Mouse (Mus musculus) ES-CJ7 (cell line): ENCODE measurements around the gene Nprl3.
"Not testable (repeated sequence)": the region's sequence is repeated elsewhere in the genome, so short reads cannot be mapped to it uniquely, and the experiment has no call there.

Experiments
- DNase-seq: peaks from one replicate; pipeline ENCODE4 v3.0.0; 2011; ENCODE audit warnings: low read depth, low spot score

Gene Nprl3

DNA sequence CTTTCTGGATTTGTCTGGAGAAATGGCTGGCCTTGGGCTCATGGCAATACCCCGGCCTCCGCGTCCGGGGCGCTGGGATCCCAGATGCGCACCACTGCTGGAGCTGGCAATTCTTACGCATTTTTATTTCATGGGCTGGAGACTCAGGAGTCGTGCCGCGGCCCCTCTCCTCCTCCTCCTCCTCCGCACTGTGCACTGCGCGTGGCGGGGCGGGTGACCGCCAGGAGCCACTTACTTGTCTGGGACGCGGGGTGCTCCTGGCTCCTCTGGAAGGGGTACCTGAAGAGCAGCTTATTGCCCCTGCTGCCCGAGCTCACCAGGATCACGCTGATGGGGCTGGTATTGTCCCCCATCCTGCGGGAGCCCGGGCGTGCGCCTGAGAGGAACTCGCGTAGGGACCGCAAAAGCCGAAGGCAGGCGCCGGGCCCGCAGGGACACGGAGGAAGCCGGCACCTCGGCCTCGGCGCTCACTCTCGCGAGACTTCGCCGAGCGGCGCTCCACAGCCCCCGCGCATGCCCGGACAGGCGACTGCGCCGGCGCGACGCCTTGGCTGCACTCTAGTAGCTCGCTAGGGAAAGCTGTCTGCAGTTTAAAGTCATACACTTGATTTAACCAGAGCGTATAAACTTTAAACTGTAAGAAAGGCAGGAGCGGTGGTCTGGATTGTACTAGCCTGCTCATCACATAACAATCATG lies at the start of gene Nprl3:
Gene Nprl3, minus strand, starts transcription at position 520 of the 697 bp plus-strand sequence.
- peak; percentile 94 for DNase-seq

DNA sequence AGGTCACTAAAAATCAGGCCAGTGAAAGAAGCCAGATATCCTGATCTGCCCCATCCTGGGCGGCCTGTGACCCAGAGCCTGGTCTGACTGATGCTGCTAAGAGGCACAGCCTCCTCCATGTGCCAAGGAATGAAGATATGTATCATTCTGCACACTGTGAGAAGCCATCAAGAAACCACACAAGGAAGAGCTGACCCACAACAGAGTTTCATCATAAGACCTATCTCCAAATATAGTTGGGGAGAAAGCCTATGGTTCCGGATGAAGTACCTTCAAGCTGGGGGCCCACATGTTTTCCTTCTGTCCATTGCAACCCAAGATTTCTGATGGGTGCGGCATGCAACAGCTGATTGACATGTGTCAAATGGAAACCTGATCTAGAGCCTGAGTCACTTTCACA lies 48.5 kb upstream of the Nprl3 start:
- DNase-seq: no peak

DNA sequence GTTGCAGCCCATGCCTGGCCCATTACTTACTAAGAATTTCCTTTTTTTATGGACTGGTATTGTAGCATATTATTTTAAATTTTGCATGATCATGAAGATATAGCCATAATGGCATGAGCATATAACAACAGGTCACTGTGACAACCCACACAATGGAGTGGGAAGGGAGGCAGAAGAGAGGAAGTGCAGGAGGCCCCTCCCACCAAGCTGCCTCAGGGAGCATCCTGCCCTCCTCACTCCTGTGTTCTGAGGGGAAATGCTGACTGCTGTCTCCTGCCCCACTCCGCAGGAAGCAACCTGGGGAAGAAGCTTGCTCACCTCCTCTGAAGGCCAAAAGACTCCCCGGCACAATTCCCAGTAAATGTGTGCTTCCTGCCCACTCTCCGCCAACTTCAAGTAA lies 42.4 kb upstream of the Nprl3 start:
- DNase-seq: no peak

DNA sequence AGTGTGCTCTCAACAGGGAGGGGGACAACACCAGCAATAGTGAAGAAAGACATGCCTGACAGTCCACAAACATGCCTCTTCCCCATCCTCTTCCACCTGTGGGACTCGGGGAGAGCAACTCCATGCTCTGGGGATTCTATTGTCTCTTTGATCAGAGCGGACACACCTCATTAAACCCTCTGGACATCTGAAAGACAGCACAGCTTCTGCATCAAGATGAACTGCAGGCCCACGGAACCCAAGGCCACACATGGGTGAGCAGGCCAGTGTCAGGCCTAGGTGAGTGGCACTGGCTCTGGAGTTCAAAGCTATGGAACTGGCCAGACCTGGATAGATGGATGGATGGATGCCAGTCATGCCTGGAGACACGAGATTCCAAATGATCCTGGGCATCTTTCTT lies 41.9 kb upstream of the Nprl3 start:
- no peak for DNase-seq

DNA sequence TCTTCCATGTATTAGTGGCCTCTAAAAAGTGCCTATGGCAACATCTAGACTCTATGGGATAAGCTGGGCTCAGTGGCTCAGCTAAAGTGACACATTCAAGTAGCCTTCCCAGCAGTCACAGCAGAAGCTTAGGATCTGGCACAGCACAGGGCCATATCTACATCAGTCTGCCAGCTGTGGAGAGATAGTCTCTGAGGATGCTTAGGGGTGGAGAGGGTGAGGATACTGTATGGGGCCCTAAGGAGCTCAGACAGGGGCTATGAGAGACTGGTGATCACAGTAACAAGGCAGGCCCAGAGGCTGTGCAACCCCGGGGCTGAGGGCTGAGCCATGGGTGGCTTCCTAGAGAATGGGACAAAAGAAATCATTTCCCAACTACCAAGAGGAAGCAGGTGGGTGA lies 39.5 kb upstream of the Nprl3 start:
- DNase-seq: no peak

DNA sequence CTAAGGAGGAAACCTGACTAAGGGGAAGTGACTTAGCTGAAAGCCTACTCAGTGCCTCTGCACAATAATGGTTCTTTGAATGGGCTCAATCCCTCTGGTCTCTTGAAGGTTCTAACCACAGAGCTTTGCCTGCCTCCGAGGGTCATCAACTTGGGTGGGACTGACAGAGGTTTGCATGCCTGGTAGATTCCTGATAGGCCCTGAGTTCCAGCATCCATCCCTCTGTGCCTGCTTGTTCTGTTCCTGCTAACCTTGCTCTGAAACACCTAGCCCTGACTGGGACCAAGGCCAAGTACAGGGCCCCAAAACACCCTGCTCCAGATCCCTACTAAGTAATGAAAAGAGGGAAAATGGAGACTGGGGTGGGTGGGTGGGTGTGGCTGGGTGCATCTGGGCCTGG lies 35.9 kb upstream of the Nprl3 start:
- DNase-seq: no peak

DNA sequence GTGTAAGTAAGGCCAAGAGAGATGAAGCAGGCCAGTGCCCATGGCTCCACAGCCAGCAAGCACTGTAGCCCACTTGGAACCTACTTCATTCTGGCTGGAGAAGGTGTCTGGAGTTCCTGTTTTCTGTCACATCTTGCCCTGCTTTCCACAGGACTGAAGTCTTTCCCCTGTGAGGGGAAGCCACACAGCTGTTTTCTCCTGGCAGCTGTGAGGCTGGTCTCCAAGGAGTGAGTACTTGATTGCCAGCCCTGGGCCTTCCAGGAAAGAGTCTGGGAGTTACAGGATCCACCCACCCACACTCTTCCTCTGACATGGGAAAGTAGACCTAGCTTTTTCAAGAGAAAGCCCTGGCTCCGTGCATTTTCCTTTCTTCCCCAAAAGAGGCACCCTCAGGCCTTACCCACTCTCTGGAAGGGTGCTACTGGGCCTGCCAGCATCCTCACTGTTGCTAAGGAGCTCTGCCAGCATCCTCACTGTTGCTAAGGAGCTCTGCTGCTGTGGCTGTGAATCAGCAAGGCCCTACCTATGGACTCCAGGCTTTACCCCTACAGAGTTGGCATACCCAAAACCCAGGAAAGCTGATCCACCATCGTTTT lies 35.4 kb upstream of the Nprl3 start:
- DNase-seq: no peak

DNA sequence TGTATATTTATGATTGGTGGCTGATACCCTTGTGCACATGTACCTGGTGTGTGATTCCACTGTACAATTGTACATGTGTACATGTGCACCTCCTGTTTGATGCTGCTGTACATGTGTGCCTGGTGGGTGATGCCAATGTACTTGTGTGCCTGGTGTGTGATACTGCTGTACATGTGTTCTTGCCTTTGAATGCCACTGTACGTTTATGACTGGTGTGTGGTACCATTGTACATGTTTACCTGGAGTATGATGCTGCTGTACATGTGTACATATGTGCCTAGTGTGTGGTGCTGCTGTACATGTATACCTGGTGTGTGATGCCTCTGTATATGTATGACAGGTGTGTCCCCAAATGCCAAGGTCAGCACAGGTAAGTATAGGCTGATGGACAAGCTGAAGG lies 34.0 kb upstream of the Nprl3 start:
- DNase-seq: no peak

DNA sequence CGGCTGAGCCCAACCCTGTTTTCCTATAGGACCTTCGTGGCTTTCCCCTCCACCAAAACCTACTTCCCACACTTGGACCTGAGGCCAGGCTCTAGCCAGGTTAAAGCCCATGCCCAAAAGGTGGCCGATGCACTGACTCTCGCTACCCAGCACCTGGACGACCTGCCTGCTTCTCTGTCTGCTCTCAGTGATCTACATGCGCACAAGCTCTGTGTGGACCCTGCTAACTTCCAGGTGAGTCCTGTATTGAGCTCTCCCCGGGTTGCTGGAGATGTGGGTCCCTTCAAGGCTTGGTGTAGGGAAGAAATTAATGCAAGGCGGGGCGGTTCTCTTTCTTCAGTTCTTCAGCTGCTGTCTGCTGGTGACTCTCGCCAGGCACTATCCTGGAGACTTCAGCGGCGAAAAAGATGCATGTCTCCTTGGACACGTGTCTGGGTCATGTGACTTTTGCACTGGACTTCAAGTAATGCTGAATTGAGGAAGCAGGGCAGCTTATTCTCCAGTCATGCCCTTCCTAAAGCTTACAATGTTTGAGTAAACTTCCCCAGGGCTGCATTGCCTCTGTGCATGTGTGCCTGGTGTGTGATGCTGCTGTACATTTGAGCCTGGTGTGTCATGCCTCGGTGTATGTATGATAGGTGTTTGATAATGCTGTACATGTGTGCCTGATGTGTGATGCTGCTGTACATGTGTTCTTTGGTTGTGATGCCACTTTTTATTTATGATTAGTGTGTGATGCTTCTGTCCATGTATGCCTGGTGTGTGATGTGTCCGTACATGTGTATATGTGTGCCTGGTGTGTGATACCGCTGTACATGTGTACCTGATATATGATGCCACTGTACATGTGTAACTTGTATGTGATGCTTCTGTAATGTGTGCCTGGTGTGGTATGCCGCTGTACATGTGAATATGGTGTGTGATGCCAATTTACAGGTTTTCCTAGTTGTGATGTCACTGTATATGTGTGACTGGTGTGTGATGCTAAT lies 33.1 kb upstream of the Nprl3 start:
- DNase-seq: peak; percentile 21

DNA sequence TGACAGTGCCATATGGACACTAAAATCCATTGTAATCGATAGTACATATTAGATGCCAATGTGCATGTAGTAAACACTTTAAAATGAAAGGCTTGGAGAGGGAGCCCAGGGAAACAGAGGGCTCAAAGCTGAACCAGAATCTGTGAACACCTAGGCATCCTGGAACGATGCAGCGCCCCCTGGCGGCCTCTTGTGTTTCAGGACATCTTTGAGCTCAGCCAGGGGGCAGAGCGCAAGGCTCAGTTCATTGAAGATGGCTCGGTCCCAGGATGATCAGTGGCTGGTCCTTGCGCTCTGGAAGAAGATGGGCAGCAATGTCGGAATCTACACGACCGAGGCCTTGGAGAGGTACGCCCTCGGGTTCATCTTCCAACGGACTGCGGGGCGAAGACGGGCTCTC lies 32.4 kb upstream of the Nprl3 start, which contains the start of gene Hbq1a:
Gene Hbq1a, plus strand, starts transcription at position 205 of the 400 bp plus-strand sequence.
- peak; percentile 52 for DNase-seq

DNA sequence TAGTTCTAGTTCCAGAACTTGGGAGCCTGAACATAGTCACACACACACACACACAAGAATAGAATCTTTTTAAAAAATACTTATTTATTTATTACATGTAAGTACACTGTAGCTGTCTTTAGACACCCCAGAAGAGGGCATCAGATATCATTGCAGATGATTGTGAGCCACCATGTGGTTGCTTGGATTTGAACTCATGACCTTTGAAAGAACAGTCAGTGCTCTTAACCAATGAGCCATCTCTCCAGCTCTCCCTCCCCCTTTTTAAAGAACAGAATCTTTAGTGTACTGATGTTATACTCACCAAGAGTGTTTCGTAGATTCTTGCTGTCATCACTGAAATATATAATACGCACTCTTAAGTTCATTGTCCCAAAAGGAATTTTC lies 31.0 kb upstream of the Nprl3 start:
- DNase-seq: no peak

DNA sequence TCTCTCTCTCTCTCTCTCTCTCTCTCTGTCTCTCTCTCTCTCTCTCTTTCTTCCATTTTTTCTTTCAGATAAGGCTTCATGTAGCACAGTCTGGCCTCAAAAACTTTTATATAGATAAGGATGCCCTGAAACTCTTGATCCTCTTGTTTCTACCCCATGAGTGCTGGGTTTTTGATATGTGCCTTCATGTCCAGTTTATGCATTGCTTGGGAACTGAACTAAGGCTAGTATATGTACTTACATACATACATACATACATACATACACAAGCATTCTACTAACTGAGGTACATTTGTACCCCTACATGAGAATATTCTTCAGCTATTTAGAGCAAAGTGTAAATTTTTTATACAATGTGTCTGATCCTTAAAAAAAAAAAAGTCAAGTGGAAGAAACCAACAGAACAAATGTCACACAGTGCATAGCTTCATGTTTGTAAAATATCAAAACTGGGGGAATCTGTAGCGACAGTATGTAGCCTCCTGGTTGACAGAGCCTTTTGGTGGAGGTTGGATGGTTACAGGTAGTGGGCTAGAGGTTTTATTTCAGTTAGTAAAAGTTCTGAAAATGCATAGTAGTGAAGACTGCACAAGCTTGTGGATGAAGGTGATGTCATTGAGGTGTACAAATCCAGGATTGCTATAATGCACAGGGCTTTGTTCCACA lies 30.5 kb upstream of the Nprl3 start:
- no peak for DNase-seq

DNA sequence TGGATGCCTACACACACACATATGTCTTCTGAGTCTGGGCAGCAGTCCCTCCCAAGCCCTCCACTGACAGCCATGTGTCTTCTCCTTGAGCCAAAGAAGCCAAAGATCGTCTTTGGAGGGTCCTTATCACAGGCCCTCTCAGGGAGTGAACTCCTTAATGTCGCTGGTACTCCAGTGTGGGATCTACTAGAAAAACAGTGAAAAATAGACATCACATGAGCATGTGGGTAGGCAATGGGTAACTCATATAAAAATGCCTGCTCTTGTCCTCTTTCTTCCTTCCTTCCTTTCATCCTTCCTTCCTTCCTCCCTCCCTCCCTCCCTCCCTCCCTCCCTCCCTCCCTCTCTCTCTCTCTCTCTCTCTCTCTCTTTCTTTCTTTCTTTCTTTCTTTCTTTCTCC lies 29.9 kb upstream of the Nprl3 start:
- DNase-seq: not testable (repeated sequence)

DNA sequence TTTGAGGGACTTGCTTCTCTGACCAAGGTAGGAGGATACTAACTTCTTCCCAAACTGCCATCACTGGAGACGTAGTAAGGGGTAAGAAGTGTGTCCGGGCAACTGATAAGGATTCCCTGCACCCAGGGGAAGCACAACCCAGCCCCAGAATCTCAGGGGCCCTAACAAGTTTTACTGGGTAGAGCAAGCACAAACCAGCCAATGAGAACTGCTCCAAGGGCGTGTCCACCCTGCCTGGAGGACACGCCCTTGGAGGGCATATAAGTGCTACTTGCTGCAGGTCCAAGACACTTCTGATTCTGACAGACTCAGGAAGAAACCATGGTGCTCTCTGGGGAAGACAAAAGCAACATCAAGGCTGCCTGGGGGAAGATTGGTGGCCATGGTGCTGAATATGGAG lies 28.7 kb upstream of the Nprl3 start, which contains the start of gene Hba-a2:
Gene Hba-a2, plus strand, starts transcription at position 287 of the 400 bp plus-strand sequence.
- DNase-seq: not testable (repeated sequence)

DNA sequence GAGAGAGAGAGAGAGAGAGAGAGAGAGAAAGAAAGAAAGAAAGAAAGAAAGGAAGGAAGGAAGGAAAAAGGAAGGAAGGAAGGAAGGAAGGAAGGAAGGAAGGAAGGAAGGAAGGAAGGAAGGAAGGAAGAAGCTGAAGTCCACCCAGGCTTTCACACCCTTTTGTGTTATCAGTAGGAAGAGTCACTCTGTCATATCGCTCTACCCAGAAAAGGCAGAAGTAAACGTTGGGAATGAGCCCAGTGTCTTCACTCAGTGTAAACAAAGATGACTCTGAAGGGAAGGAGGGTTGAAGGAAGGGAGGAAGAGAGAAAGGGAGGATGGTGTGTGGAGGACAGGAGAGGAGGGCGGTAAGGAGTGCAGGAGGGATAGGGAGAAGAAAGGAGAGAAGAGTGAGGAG lies 26.0 kb upstream of the Nprl3 start:
- not testable (repeated sequence) for DNase-seq

DNA sequence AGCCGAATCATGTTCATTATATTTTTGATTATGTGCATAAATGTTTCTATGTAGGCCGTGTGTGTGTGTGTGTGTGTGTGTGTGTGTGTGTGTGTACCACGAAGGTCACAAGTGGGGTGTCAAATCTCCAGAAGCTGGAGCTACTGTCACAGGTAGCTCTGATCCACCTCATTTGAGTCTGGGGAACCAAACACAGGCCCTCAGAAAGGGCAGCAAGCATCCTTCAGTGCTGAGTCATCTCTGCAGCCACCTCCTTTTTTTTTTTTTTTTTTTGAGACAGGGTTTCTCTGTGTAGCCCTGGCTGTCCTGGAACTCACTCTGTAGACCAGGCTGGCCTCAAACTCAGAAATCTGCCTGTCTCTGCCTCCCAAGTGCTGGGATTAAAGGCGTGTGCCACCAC lies 25.3 kb upstream of the Nprl3 start:
- DNase-seq: not testable (repeated sequence)

DNA sequence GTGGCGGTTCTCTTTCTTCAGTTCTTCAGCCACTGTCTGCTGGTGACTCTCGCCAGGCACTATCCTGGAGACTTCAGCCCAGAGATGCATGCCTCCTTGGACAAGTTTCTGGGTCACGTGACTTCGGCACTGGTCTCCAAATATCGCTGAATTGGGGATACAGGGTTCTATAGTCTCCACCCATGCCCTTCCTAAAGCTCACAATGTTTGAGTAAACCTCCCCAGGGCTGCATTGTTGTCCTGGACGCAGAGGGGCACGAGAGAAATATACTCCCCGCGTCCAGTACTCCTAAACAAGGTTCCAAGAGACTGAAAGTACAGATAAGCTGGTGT lies 20.0 kb upstream of the Nprl3 start:
- DNase-seq: peak; percentile 19

DNA sequence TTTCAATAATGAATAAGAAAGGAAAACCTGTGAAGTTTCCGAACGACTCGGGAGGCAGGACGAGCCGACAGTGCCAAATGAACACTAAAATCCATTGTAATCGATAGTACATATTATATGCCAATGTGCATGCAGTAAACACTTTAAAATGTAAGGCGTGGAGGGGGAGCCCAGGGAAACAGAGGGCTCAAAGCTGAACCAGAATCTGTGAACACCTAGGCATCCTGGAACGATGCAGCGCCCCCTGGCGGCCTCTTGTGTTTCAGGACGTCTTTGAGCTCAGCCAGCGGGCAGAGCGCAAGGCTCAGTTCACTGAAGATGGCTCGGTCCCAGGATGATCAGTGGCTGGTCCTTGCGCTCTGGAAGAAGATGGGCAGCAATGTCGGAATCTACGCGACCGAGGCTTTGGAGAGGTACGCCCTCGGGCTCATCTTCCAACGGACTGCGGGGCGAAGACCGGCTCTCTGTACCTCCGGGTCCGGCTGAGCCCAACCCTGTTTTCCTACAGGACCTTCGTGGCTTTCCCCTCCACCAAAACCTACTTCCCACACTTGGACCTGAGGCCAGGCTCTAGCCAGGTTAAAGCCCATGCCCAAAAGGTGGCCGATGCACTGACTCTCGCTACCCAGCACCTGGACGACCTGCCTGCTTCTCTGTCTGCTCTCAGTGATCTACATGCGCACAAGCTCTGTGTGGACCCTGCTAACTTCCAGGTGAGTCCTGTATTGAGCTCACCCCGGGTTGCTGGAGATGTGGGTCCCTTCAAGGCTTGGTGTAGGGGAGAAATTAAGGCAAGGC lies 19.4 kb upstream of the Nprl3 start, which contains the start of gene Hbq1b:
Gene Hbq1b, plus strand, starts transcription at position 271 of the 798 bp plus-strand sequence.
- DNase-seq: peak; percentile 64

DNA sequence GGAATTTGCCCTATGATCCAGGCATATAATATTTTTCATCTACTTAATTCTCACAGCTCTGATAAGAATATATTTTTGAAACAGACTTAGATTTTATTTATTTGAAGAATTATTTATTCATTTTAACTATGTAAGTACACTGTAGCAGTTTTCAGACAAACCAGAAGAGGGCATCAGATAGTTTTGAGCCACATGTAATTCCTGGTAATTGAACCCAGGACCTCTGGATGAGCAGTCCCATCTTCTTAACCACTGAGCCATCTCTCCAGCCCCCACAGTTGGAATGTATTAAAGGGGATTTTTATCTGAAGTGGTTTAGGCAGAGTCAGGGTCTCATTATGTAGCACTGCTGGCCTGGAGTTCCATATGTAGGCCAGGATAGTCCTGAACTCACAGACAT lies 18.4 kb upstream of the Nprl3 start:
- not testable (repeated sequence) for DNase-seq

DNA sequence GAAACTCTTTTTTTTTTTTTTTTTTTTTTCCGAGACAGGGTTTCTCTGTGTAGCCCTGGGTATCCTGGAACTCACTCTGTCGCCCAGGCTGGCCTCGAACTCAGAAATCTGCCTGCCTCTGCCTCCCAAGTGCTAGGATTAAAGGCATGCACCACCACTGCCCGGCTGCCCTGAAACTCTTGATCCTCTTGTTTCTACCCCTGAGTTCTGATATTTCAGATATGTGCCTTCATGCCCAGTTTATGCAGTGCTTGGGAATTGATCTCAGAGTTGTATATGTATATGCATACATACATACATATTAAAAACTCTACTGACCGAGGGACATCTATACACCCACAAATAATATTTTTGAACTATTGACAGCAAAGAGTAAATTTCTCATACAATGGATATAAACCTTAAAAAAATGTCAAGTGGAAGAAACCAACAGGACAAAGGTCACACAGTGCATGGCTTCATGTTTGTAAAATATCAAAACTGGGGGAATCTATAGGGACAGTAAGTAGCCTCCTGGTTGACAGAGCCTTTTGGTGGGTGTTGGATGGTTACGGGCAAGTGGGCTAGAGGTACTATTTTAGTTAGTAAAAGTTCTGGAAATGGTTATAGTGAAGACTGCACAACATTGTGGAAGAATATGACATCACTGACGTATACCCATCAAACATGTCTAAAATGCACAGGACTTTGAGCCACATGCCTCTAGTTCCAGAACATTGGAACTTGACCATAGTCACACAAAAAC lies 17.7 kb upstream of the Nprl3 start:
- no peak for DNase-seq
